Mouse (Mus musculus) cortical plate, adult 2 months (tissue): ENCODE data around the gene Entpd8. TPM values are rescaled to one million over a fixed set of nuclear protein-coding genes. Genes with fewer than 3 reads are reported as not detected.

Source experiments
- H3K27ac ChIP-seq: fragments of 200-500 bp; 2 replicates; pipeline ENCODE4 v1.5.1; 2012; ENCODE audit warnings: low read length, control low read depth, inconsistent platforms; ENCODE audit not compliant: insufficient read depth
- H3K4me1 ChIP-seq: fragments of 200-500 bp; 2 replicates; pipeline ENCODE4 v1.6.1; 2011; ENCODE audit warnings: low read length; ENCODE audit not compliant: control insufficient read depth, insufficient read depth
- H3K4me3 ChIP-seq: fragments of 200-500 bp; 2 replicates; pipeline ENCODE4 v1.5.1; 2011; ENCODE audit warnings: mild to moderate bottlenecking, low read length, control low read depth; ENCODE audit not compliant: insufficient read depth
- CTCF ChIP-seq: fragments of 200-500 bp; IDR thresholded peaks from 2 replicates; pipeline ENCODE4 v1.5.1; 2011; ENCODE audit warnings: mild to moderate bottlenecking, control low read depth, low read length; ENCODE audit not compliant: insufficient read depth; ENCODE audit errors: extremely low read depth
- POLR2A ChIP-seq: fragments of 200-500 bp; IDR thresholded peaks from 2 replicates; pipeline ENCODE4 v1.6.1; 2011; ENCODE audit warnings: mild to moderate bottlenecking, low read length, control low read depth; ENCODE audit not compliant: insufficient read depth; ENCODE audit errors: extremely low read depth
- polyA plus RNA-seq: library from polyadenylated mRNA; depleted of rRNA; stranded (reverse); fragments of >200 nt; gene quantifications from 2 replicates; pipeline ENCODE4 v1.2.3, GENCODE M21; 2012; rRNA removed

Entpd8 gene
- not detected in 2 replicates for polyA plus RNA-seq

- Histone ChIP-seq H3K4me3 (no peak within 1 kb of the TSS), H3K27ac (no peak within 1 kb of the TSS), H3K4me1 (no peaks in the 10 kb centered on the region)
- TF ChIP-seq CTCF (no peak), POLR2A (no peak)
These were observed at the start of gene Entpd8 for GRCm38 (mm10) chr2:25080076-25080475. Gene Entpd8, plus strand, starts transcription at chr2:25080304.

GRCm38 (mm10) chr2:25034994-25035393, 45.1 kb upstream of the Entpd8 start:
- H3K27ac ChIP-seq, result no peak overlapping the region
- no peak for TF ChIP-seq CTCF
- H3K4me3 ChIP-seq, result no peak overlapping the region
- H3K4me1 ChIP-seq, result no peaks in the 10 kb centered on the region

- Histone ChIP-seq H3K4me3 (no peak overlapping the region), H3K4me1 (no peaks in the 10 kb centered on the region), H3K27ac (no peak overlapping the region)
- TF ChIP-seq CTCF (no peak), POLR2A (no peak)
These were observed 40.0 kb upstream of the Entpd8 start for GRCm38 (mm10) chr2:25040089-25040488.

- Histone ChIP-seq H3K27ac (no peak overlapping the region), H3K4me3 (no peak overlapping the region), H3K4me1 (no peaks in the 10 kb centered on the region; the same call in 1 of the 2 replicates)
- TF ChIP-seq POLR2A, result no peak
- no peak for TF ChIP-seq CTCF
These were observed 29.2 kb upstream of the Entpd8 start for GRCm38 (mm10) chr2:25050921-25051320.

GRCm38 (mm10) chr2:25051450-25051849, 28.7 kb upstream of the Entpd8 start:
- H3K27ac ChIP-seq, result no peak overlapping the region
- TF ChIP-seq POLR2A (no peak), CTCF (no peak)
- H3K4me1 ChIP-seq, result peaks cover 2% of the 10 kb centered on the region; the same call in 1 of the 2 replicates
- no peak overlapping the region for H3K4me3 ChIP-seq

- peaks cover 2% of the 10 kb centered on the region; the same call in 1 of the 2 replicates for H3K4me1 ChIP-seq
- H3K27ac ChIP-seq, result no peak overlapping the region
- no peak overlapping the region for H3K4me3 ChIP-seq
- TF ChIP-seq POLR2A (no peak), CTCF (no peak)
These were observed 27.0 kb upstream of the Entpd8 start for GRCm38 (mm10) chr2:25053101-25053500.

- Histone ChIP-seq H3K27ac (peak within 1 kb of the TSS; percentile 92), H3K4me3 (peak within 1 kb of the TSS; percentile 99)
- no peak for TF ChIP-seq CTCF
- peak; percentile 79; the same call in 1 of the 2 replicates for TF ChIP-seq POLR2A
These were observed 25.7 kb upstream of the Entpd8 start, which contains the start of gene Nsmf for GRCm38 (mm10) chr2:25054221-25055067. Gene Nsmf, plus strand, starts transcription at chr2:25054355.

GRCm38 (mm10) chr2:25055068-25055405, 25.1 kb upstream of the Entpd8 start:
- H3K27ac ChIP-seq, result peak overlapping the region; percentile 92
- peaks cover 2% of the 10 kb centered on the region; the same call in 1 of the 2 replicates for H3K4me1 ChIP-seq
- H3K4me3 ChIP-seq, result peak overlapping the region; percentile 99
- TF ChIP-seq POLR2A (no peak), CTCF (no peak)

More at GRCm38 (mm10) chr2:25054221-25055067, 25.7 kb upstream of the Entpd8 start, which contains the start of gene Nsmf:
- H3K4me1 ChIP-seq, result peaks cover 2% of the 10 kb centered on the region; the same call in 1 of the 2 replicates

- TF ChIP-seq POLR2A (no peak), CTCF (no peak)
- peak overlapping the region; percentile 99 for H3K4me3 ChIP-seq
- peaks cover 2% of the 10 kb centered on the region; the same call in 1 of the 2 replicates for H3K4me1 ChIP-seq
- H3K27ac ChIP-seq, result no peak overlapping the region
These were observed 24.5 kb upstream of the Entpd8 start for GRCm38 (mm10) chr2:25055409-25056155.
